ENCODE assay signal across 15 mouse cellular contexts in the genomic region with DNA sequence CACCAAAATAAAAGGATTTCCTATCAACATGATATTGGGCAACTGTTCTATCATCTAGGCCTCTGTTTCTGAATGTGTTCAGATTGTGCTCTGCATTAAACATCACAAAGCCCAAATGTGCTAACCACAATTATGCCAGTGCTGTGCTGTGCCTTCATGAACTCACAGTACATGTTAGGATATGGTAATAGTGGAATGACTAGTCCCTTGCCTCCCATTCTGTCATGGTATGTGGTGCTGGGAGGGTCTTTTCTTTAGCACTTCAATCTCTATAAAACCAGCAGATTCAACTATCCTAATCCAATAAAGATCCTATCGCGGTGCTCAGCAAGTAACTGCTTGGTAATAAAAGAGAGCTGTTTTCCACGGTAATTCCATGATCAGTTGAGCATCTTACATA.
"Had no signal": no experiment of that assay in that cellular context is flagged by ENCODE, and none has a peak within 500 bp of the region (broad histone marks: within the 10 kb centered on the region; RNA-seq: fewer than 3 reads in every experiment).

No protein-coding gene starts in this region.

- H3K9me3 ChIP-seq: neural tube, embryonic 12.5 days; stomach, embryonic 15.5 days had no signal

- H3K27me3 ChIP-seq: neural tube, embryonic 12.5 days; stomach, embryonic 15.5 days had no signal

- H3K9ac ChIP-seq: neural tube, embryonic 12.5 days; stomach, embryonic 15.5 days had no signal

- H3K4me2 ChIP-seq: neural tube, embryonic 12.5 days; stomach, embryonic 15.5 days had no signal

- H3K4me1 ChIP-seq: neural tube, embryonic 12.5 days; stomach, embryonic 15.5 days had no signal

- H3K36me3 ChIP-seq: neural tube, embryonic 12.5 days; stomach, embryonic 15.5 days had no signal

- H3K27ac ChIP-seq: neural tube, embryonic 12.5 days; stomach, embryonic 15.5 days; stomach, postnatal 0 days had no signal

- DNase-seq: retina, postnatal 1 day; right cerebral cortex, adult 18-20 months; right cerebral cortex, postnatal 14 days; right cerebral cortex, postnatal 25 days; right cerebral cortex, postnatal 4 days; spleen, adult 18-20 months; thymus, adult 18-20 months; thymus, adult 2 months; thymus, postnatal 14 days; thymus, postnatal 25 days; thymus, postnatal 36 days; thymus, postnatal 4 days had no signal

- H3K4me3 ChIP-seq: neural tube, embryonic 12.5 days; stomach, embryonic 15.5 days had no signal
